Mouse (Mus musculus): Measurements from ENCODE around the gene Slc38a3. TPM values are rescaled to one million over a fixed set of nuclear protein-coding genes. Genes with fewer than 3 reads are reported as not detected.

Gene Slc38a3
- total RNA-seq, 2 experiments from 2014 or later, result not detected

DNA sequence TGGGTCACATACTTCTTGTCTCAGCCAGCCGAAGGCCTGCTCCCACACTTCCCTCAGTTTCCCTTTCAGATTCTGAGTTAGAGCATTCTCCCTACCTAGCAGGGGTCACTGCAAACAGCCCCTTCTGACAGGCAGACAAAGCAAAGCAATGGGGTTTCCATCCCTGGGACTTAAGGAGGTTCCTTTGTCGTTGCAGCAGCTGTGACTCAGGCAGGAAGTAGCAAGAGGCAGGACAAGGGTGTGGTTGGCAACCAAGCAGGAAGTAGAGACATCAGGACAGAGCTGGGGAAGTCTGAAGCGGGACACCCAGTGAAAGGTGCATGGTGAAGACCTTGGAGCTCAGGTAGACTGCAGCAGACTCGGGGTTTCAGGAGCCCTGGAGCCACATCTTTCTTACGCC lies 44.8 kb downstream of the Slc38a3 start:
- ATAC-seq (replicated peaks; ENCODE audit: poor library complexity), result peak; percentile 55

GRCm38 (mm10) chr9:107620954-107621353 lies 48.4 kb downstream of the Slc38a3 start:
- ATAC-seq (replicated peaks; ENCODE audit: poor library complexity), result no peak

DNA sequence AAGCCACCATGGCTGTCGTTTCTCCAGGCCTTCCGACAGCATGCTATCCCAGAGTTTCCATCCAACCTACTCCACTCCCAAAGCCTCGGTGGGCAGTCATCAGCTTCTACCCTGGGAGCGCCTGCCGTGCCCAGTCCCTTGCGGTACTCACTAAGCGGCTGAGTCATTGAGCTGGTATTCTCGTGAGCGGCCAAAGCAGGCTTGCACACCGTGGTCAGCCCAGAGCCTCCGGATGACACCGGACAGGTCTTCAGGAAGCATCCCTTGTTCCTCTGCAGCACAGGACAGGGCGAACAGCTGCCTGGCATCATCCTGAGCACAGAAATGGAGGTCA lies 49.8 kb downstream of the Slc38a3 start:
- ATAC-seq (replicated peaks; ENCODE audit: poor library complexity), result no peak

- peak; percentile 60 for ATAC-seq (replicated peaks; ENCODE audit: poor library complexity)
Observed at GRCm38 (mm10) chr9:107618778-107619545, 50.4 kb downstream of the Slc38a3 start.

- no peak for ATAC-seq (replicated peaks; ENCODE audit: poor library complexity)
Observed at GRCm38 (mm10) chr9:107618098-107618497, 51.2 kb downstream of the Slc38a3 start.

GRCm38 (mm10) chr9:107617461-107617860 lies 51.9 kb downstream of the Slc38a3 start:
- no peak for ATAC-seq (replicated peaks; ENCODE audit: poor library complexity)

GRCm38 (mm10) chr9:107615035-107615434 lies 54.3 kb downstream of the Slc38a3 start:
- no peak for ATAC-seq (replicated peaks; ENCODE audit: poor library complexity)

DNA sequence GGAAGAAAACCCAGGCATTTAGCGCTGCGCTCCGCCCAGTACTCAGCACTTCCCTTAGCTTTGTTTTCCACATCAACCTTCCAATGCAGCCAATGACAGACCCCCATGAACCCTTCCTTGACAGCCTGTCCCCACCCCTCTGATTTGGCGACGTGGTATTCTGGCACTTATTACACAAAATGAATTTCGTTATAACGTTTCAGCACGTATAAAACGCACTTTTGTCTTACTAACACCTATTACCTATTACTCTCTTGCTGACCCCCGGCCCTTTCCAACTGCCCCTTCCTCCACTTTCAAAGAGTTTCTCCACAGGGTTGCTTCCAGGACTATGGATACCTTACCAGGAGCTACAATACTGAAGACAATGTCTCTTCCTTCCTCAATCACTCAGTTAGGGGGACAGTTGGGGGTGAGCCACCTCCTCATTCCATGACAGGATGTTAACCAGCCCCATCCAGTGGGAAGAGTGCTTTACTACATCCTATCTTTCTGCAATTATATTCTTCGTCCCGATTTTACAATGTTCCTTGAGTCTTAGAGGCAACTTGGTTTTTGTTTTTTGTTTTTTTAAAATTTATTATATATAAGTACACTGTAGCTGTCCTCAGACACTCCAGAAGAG lies 56.3 kb downstream of the Slc38a3 start:
- ATAC-seq (replicated peaks; ENCODE audit: poor library complexity), result peak; percentile 18; the same call in 1 of the 2 replicates

- peak; percentile 90 for ATAC-seq (replicated peaks; ENCODE audit: poor library complexity)
Observed at GRCm38 (mm10) chr9:107612191-107612944, 57.0 kb downstream of the Slc38a3 start.

DNA sequence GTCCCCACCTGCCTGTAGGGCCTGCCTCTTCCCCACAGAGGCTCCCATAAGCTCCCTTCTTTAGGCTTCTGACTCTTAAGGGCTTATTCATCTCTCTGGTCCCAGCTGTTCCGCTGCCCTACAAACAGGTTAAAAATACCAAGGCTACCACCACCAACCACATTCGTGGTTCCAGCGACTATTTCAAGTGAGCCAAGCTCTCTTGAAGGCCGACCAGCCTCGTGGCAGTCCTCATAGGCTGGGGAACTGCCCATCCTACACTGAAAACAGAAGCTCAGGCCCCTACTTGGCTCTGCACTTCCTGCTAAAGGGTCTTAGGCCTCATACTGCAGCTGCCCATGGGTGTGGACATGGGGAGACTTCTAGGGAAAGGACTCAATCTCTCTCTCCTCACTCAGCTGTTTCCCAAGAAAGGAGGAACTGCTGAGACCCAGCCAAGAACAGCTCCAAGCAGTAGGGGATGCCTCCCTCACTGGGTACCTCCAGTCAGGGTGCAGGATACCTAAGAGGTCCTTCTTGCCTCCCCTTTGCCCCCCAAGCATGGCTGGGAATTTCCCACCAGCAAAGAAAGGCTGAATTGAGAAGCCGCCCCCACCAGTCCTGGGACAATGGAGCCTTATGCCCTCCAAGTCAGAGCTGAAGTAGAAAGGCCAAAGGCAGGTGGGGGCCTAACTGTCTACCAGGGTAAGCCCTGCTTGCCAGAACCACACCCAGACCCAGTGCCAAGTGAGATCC lies 57.7 kb downstream of the Slc38a3 start:
- 0 out of 2 replicates have a peak, but pooled peaks have one; percentile 9 for ATAC-seq (replicated peaks; ENCODE audit: poor library complexity)

GRCm38 (mm10) chr9:107609433-107609830 lies 59.9 kb downstream of the Slc38a3 start:
- ATAC-seq (replicated peaks; ENCODE audit: poor library complexity), result no peak

- no peak for ATAC-seq (replicated peaks; ENCODE audit: poor library complexity)
Observed at GRCm38 (mm10) chr9:107608741-107609432, 60.4 kb downstream of the Slc38a3 start, which contains the start of gene Sema3b. Sema3b (minus strand) TSS chr9:107609229.

DNA sequence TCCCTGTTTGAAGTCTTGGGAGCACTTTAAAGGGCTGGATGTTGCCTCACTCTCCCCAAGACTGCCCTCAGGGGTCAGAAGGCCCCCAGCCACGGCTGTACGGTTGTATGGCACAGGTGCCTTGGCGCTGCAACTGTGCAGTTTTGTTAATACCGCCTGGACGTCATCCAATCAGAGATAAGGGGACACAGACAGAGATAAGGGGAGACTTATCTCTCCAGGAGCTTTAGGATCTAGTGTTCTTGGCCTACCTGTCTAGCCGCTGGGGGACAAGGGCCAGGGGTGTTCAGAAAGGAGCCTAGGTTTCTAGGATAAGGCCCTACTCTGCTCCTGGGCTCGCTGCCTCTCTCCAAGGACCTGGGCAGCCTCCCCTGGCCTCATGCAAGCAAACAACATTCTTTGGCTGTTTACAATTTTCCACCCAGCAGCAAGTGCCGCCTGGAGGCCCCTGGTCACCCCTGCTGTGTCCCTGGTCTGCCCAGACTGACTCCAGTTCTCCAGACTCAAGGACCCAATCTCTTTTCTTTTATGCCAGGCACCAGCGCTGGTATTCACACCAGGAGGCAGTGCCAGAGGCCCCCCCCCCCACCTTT lies 61.6 kb downstream of the Slc38a3 start:
- no peak for ATAC-seq (replicated peaks; ENCODE audit: poor library complexity)

GRCm38 (mm10) chr9:107607036-107607435 lies 62.3 kb downstream of the Slc38a3 start:
- no peak for ATAC-seq (replicated peaks; ENCODE audit: poor library complexity)

DNA sequence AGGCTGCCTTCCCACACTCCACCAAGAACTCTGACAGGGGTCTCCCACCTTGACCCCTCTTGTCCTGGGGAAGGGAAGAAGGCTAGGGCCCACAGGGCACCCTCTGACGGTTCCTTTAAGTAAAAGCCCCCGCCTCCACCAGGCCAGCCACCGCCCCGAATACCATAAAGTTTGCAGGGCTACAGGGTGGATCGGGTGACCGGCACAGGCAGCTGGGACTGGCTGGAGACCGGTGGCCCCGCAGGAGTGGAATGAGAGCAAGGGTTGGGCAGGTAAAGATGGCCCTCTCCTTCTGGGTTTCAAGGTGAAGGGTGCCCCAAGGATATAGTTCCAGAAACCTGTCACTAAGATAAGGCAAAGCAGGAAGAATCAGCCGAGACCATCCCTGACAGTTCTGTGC lies 62.7 kb downstream of the Slc38a3 start:
- ATAC-seq (replicated peaks; ENCODE audit: poor library complexity), result no peak

DNA sequence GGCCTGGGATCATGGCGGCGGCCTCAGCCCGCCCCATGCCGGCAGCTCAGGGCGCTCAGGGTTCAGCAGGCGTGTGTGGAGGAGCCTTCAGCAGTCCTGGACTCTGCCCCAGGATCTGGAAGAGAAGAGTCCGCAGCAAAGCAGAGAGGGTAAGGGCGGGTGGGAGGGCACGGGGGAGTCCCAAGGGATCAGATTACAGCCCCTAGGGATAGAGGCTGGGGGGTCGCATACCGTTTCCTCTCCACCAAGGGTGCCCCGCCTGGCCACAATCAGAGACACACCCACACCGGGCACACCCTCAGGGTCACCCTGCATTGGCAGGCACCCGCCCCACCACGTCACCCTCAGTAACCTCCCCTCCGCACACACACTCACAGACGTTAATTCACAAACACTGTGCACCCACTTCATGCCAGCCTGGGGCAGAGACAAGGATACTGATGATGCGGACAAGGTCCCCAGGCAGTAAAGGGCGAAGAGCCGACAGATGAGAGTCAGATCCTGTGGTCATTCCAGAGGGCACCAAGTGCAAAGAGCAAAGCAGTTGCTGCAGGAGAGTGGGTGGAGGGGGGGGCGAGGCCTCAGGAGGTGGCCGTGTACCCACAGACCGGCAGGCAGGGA lies 64.2 kb downstream of the Slc38a3 start:
- ATAC-seq (replicated peaks; ENCODE audit: poor library complexity), result peak; percentile 38

DNA sequence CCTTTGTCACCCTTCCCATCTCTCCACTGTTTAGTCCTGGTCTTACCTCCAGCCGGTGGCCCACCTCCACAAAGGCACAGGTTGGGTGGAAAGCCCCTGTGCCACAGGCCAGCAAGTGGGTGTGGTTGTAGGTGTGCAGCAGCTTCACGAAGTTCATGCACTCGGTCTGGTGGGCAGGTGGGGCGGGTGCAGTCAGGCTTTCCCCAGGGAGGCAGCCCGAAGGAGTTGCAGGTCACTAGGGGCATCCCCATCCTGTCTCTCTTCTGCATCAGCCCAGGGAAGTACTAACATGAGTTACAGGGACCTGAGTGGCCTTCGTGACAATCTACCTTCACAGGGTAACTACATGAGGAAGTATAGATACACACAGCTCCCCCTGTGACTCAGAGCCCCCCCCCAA lies 66.1 kb downstream of the Slc38a3 start:
- no peak for ATAC-seq (replicated peaks; ENCODE audit: poor library complexity)

GRCm38 (mm10) chr9:107602068-107602648 lies 67.2 kb downstream of the Slc38a3 start:
- peak; percentile 87 for ATAC-seq (replicated peaks; ENCODE audit: poor library complexity)

GRCm38 (mm10) chr9:107601275-107601674 lies 68.1 kb downstream of the Slc38a3 start:
- ATAC-seq (replicated peaks; ENCODE audit: poor library complexity), result no peak

All from megakaryocyte progenitor cell, adult 5-6 weeks (primary cell).